Mouse (Mus musculus): ENCODE measurements around the gene Robo4.

Gene Robo4

DNA sequence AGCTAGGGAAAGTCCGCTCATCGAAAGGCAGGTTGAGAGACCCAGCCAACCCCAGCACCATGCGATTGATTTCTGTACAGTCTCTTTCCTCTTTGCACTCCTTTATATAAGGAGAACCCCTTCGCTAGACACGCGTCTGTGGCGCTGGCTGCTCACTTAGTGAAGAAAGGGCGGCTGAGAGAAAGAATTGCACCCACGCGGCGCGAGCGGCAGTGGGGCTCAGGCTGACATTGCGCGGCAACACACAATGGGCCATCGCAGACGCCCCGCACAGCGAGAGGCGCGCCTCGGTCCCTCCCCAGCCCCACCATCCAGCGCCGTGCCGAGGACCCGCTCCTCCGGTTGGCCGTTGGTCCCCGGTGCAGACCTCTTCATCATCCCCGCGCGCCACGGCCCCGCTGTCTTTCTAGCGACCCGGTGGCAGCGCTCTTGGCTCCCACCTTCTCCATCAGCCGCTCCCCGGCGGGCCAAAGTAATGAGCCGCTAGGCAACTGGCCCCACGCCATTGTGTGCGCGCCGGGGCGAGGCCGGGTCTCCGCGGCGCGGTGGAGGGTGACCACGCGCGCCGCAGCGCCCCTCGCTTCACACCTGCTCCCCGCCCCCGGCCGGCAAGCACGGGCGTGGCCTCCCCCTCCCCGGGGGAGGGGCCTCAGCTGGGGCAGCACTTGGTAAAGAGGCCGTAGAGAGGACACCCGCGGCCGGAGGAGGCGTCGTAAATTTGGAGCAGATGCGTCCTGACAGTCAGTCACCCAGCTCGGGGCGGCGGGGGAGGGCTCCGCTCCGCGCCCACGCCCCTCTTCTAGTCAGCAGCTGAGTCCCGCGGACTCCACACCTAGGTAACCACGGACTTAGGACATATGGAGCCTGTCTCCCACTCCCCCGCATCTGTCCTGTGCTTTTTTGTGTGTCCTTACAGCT lies 58.6 kb downstream of the Robo4 start:
- ChIA-PET CTCF (interaction anchor here in 3 of 4 experiments (0.6 to 3.8 kb wide), 10 partner anchors 27 to 250 kb away, joined by 3 to 18 read pairs (median 3); partner anchors contain the start of genes Robo3 (in 1 of the 3) and Spa17 (in 1 of the 3)), POLR2A (interaction anchor here in 3 of 4 experiments (0.9 to 1.1 kb wide), 4 partner anchors 25 to 155 kb away, joined by 3 to 4 read pairs (median 3); no protein-coding TSS in a partner anchor)

- ChIA-PET CTCF (interaction anchor here (0.5 to 3.8 kb wide), 10 partner anchors 28 to 158 kb away, joined by 3 to 18 read pairs (median 4); partner anchors contain the start of genes Robo3 (in 1 of the 4) and Spa17 (in 1 of the 4)), POLR2A (interaction anchor here in 2 of 4 experiments (0.9 to 1.0 kb wide), 2 partner anchors 27 kb away, joined by 3 read pairs; no protein-coding TSS in a partner anchor)
Observed at GRCm38 (mm10) chr9:37460961-37461340, 59.3 kb downstream of the Robo4 start.

- CTCF ChIA-PET, result interaction anchor here (0.6 to 3.8 kb wide), 9 partner anchors 12 to 175 kb away, joined by 3 to 18 read pairs (median 4); no protein-coding TSS in a partner anchor
- POLR2A ChIA-PET, result interaction anchor here in 2 of 4 experiments (1.0 to 1.6 kb wide), 3 partner anchors 16 to 153 kb away, joined by 3 to 7 read pairs (median 3); partner anchors contain the start of gene Spa17 (in 1 of the 2)
Observed at GRCm38 (mm10) chr9:37461571-37461970, 59.9 kb downstream of the Robo4 start.

- CTCF ChIA-PET, result interaction anchor here (0.6 to 3.8 kb wide), 45 partner anchors 15 to 204 kb away, joined by 3 to 18 read pairs (median 4); partner anchors contain the start of genes Spa17 (in 2 of the 4), Esam (in 1 of the 4), Msantd2 (in 1 of the 4) and Vsig2 (in 1 of the 4)
Observed at GRCm38 (mm10) chr9:37462764-37463163, 61.1 kb downstream of the Robo4 start.

More at GRCm38 (mm10) chr9:37462764-37463163, 61.1 kb downstream of the Robo4 start:
- POLR2A ChIA-PET, result interaction anchor here in 3 of 4 experiments (0.6 to 1.6 kb wide), 9 partner anchors 15 to 152 kb away, joined by 3 to 7 read pairs (median 4); partner anchors contain the start of genes Spa17 (in 2 of the 3) and Msantd2 (in 1 of the 3)

Data from embryonic stem cell, embryonic (primary cell).